Mouse (Mus musculus) megakaryocyte, embryonic 14.5 days (primary cell): ENCODE data around the gene Kif1b. TPM values are rescaled to one million over a fixed set of nuclear protein-coding genes. Genes with fewer than 3 reads are reported as not detected.
"Not testable (repeated sequence)": the region's sequence is repeated elsewhere in the genome, so short reads cannot be mapped to it uniquely, and the experiment has no call there.

Experiments
- H3K27me3 ChIP-seq: replicated peaks from 2 replicates; pipeline ENCODE3; 2012; ENCODE audit warnings: inconsistent platforms
- H3K36me3 ChIP-seq: replicated peaks from 2 replicates; pipeline ENCODE3; 2012; ENCODE audit warnings: low read length, inconsistent platforms, mixed read lengths
- H3K4me1 ChIP-seq: 2 replicates; pipeline ENCODE4 v1.6.1; 2012; ENCODE audit warnings: inconsistent platforms
- H3K4me3 ChIP-seq: replicated peaks from 2 replicates; pipeline ENCODE3; 2012; ENCODE audit warnings: moderate library complexity, mild to moderate bottlenecking, inconsistent platforms
- H3K9me3 ChIP-seq: 2 replicates; pipeline ENCODE4 v1.6.1; 2012; ENCODE audit warnings: inconsistent platforms
- FLI1 ChIP-seq: IDR thresholded peaks from 2 replicates; pipeline ENCODE4 v1.6.1; 2012; ENCODE audit warnings: low read length, inconsistent platforms, mixed read lengths
- GATA1 ChIP-seq: IDR thresholded peaks from 3 replicates; pipeline ENCODE4 v1.6.1; 2012; ENCODE audit warnings: mixed read lengths, low read length, inconsistent platforms, borderline replicate concordance
- polyA plus RNA-seq: library from polyadenylated mRNA; stranded (reverse); fragments of >175 nt; gene quantifications from 2 replicates; pipeline ENCODE4 v1.2.3, GENCODE M21; 2012; ENCODE audit warnings: low replicate concordance; ENCODE audit not compliant: insufficient read depth

Kif1b gene
- polyA plus RNA-seq, 1 experiment: 0.87 TPM

GRCm38 (mm10) chr4:149213466-149213865 is 94.0 kb downstream of the Kif1b start:
- TF ChIP-seq GATA1 (no peak), FLI1 (no peak)
- Histone ChIP-seq H3K4me3 (no peak overlapping the region), H3K36me3 (peaks cover 27% of the 10 kb centered on the region), H3K9me3 (peaks cover 12% of the 10 kb centered on the region), H3K4me1 (peaks cover 10% of the 10 kb centered on the region), H3K27me3 (peaks cover 2% of the 10 kb centered on the region)

DNA sequence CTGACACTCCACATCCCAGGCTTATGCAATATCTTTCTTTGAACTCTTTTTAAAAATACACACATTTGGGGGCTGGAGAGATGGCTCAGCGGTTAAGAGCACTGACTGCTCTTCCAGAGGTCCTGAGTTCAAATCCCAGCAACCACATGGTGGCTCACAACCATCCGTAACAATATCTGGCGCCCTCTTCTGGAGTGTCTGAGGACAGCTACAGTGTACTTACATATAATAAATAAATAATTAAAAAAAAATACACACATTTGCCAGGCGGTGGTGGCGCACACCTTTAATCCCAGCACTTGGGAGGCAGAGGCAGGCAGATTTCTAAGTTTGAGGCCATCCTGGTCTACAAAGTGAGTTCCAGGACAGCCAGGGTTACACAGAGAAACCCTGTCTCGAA is 96.1 kb downstream of the Kif1b start:
- H3K27me3 ChIP-seq, H3K4me1 ChIP-seq, H3K4me3 ChIP-seq: not testable (repeated sequence)
- H3K36me3 ChIP-seq: peaks cover 27% of the 10 kb centered on the region
- peaks cover 12% of the 10 kb centered on the region for H3K9me3 ChIP-seq

GRCm38 (mm10) chr4:149202467-149202866 is 105.0 kb downstream of the Kif1b start:
- Histone ChIP-seq H3K4me3 (no peak overlapping the region), H3K9me3 (no peaks in the 10 kb centered on the region), H3K27me3 (peaks cover 3% of the 10 kb centered on the region), H3K4me1 (no peaks in the 10 kb centered on the region), H3K36me3 (peaks cover 11% of the 10 kb centered on the region)
- TF ChIP-seq GATA1: no peak
- TF ChIP-seq FLI1: no peak

DNA sequence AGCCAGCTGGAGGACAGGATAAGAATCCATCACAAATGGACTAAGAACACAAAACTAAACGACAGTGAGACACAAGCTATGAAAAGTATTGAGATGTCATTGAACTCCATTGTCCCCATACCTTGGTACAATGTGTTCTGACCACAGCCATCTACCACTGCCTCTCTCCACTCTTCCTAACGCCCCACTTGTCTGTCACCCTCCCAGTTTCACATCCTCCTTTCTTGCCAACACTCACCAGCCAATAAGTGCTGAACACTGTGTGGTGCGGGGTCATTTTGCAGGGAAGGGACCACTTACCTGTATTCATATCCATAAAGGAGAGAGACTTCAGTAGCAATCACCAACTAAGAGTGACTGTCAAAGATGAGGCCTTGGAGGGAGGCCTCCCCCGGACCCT is 106.4 kb downstream of the Kif1b start:
- no peak overlapping the region for H3K4me3 ChIP-seq
- H3K4me1 ChIP-seq: no peaks in the 10 kb centered on the region
- H3K36me3 ChIP-seq: peaks cover 13% of the 10 kb centered on the region
- TF ChIP-seq GATA1: no peak
- no peak for TF ChIP-seq FLI1
- H3K27me3 ChIP-seq: peaks cover 6% of the 10 kb centered on the region
- H3K9me3 ChIP-seq: no peaks in the 10 kb centered on the region

GRCm38 (mm10) chr4:149197180-149197579 is 110.3 kb downstream of the Kif1b start:
- Histone ChIP-seq H3K9me3 (no peaks in the 10 kb centered on the region), H3K4me3 (no peak overlapping the region), H3K36me3 (peaks cover 7% of the 10 kb centered on the region), H3K4me1 (0 out of 2 replicates have a peak, but pooled peaks cover 2% of the 10 kb centered on the region), H3K27me3 (peaks cover 12% of the 10 kb centered on the region)
- TF ChIP-seq GATA1 (no peak), FLI1 (no peak)

DNA sequence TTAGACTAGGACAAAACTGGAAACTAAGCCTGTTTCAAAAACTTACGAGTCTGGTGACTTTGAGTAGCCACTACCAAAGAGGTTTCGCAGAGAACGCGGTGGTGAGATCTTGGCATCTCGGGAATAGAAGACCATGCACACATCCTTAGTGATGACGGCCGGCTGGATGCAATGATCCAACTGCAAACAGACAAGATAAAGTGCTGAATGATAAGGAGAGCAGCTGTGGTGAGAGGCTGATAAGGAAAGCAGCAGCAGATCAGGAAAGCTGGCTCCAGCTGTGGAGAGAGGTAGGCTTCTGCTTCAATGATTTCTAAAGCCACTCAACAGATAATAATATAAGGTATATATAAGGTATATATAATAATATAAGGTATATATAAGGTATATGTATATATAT is 116.4 kb downstream of the Kif1b start:
- no peaks in the 10 kb centered on the region for H3K9me3 ChIP-seq
- H3K4me3 ChIP-seq: no peak overlapping the region
- H3K4me1 ChIP-seq: 0 out of 2 replicates have a peak, but pooled peaks cover 2% of the 10 kb centered on the region
- H3K27me3 ChIP-seq: peaks cover 8% of the 10 kb centered on the region
- H3K36me3 ChIP-seq: peaks cover 11% of the 10 kb centered on the region
- no peak for TF ChIP-seq FLI1
- TF ChIP-seq GATA1: no peak

DNA sequence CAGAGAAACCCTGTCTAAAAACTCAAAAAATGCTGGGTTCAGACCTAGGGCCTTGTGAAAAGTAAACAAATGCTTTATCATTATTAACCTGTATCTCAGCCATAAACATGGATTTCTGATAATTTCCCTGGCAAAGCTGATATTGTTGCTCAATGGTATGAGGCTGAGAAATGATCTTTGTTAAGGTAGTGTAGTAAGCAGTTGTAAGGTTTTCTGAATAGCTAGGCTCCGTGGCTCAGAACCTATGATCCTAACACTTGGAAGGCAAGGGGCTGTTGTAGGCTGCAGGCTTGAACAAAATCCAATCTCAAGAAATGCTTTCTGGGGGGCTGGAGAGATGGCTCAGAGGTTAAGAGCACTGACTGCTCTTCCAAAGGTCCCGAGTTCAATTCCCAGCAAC is 118.9 kb downstream of the Kif1b start:
- TF ChIP-seq GATA1 (no peak), FLI1 (no peak)
- peaks cover 11% of the 10 kb centered on the region for H3K36me3 ChIP-seq

GRCm38 (mm10) chr4:149182755-149183154 is 124.7 kb downstream of the Kif1b start:
- no peak for TF ChIP-seq FLI1
- no peak for TF ChIP-seq GATA1
- Histone ChIP-seq H3K4me1 (0 out of 2 replicates have a peak, but pooled peaks cover 4% of the 10 kb centered on the region), H3K4me3 (no peak overlapping the region), H3K27me3 (peaks cover 29% of the 10 kb centered on the region), H3K36me3 (peaks cover 23% of the 10 kb centered on the region), H3K9me3 (no peaks in the 10 kb centered on the region)

More for the DNA sequence above, 118.9 kb downstream of the Kif1b start:
- Histone ChIP-seq H3K27me3 (peaks cover 12% of the 10 kb centered on the region), H3K4me1 (no peaks in the 10 kb centered on the region), H3K4me3 (no peak overlapping the region), H3K9me3 (no peaks in the 10 kb centered on the region)

GRCm38 (mm10) chr4:149182192-149182591 is 125.3 kb downstream of the Kif1b start:
- H3K36me3 ChIP-seq: peaks cover 17% of the 10 kb centered on the region

GRCm38 (mm10) chr4:149179573-149179972 is 127.9 kb downstream of the Kif1b start:
- Histone ChIP-seq H3K4me3 (no peak overlapping the region), H3K27me3 (peaks cover 26% of the 10 kb centered on the region), H3K36me3 (peaks cover 16% of the 10 kb centered on the region), H3K9me3 (no peaks in the 10 kb centered on the region), H3K4me1 (peaks cover 9% of the 10 kb centered on the region; the same call in 1 of the 2 replicates)
- no peak for TF ChIP-seq FLI1
- no peak for TF ChIP-seq GATA1

More at GRCm38 (mm10) chr4:149182192-149182591, 125.3 kb downstream of the Kif1b start:
- Histone ChIP-seq H3K4me1 (0 out of 2 replicates have a peak, but pooled peaks cover 4% of the 10 kb centered on the region), H3K27me3 (peaks cover 29% of the 10 kb centered on the region), H3K9me3 (no peaks in the 10 kb centered on the region), H3K4me3 (no peak overlapping the region)
- no peak for TF ChIP-seq GATA1
- TF ChIP-seq FLI1: no peak

- Histone ChIP-seq H3K27me3 (peaks cover 23% of the 10 kb centered on the region), H3K36me3 (peaks cover 16% of the 10 kb centered on the region), H3K4me3 (no peak overlapping the region), H3K4me1 (peaks cover 9% of the 10 kb centered on the region; the same call in 1 of the 2 replicates), H3K9me3 (no peaks in the 10 kb centered on the region)
- TF ChIP-seq FLI1: no peak
- TF ChIP-seq GATA1: no peak
Measured at GRCm38 (mm10) chr4:149179160-149179559, 128.3 kb downstream of the Kif1b start.
